Mouse (Mus musculus): ENCODE measurements at regions not wholly inside any gene's neighbourhood (a gene's known extent, or its start where the extent isn't known, plus 50 kb on each side); places are given as distances from the start of the nearest gene placed in this dataset.

- no peaks in the 10 kb centered on the region for H3K36me3 ChIP-seq
- no peak overlapping the region for H3K27ac ChIP-seq
- ATAC-seq (ENCODE audit: insufficient number of reproducible peaks, insufficient read depth, low FRiP score, low TSS enrichment, low read depth): no peak
Measured at GRCm38 (mm10) chr10:3630763-3631223, 90.8 kb downstream of the Iyd start.

GRCm38 (mm10) chr10:3633871-3634496 is 93.9 kb downstream of the Iyd start:
- H3K9ac ChIP-seq (replicated peaks): no peak overlapping the region
- H3K36me3 ChIP-seq: no peaks in the 10 kb centered on the region
- H3K9me3 ChIP-seq: no peaks in the 10 kb centered on the region
- 50% methylated on average over 5 of the region's 5 CpGs for WGBS
- H3K4me1 ChIP-seq (replicated peaks): peaks cover 8% of the 10 kb centered on the region; the same call in 1 of the 2 replicates
- H3K4me3 ChIP-seq (replicated peaks): no peak overlapping the region
- ATAC-seq (ENCODE audit: insufficient number of reproducible peaks, insufficient read depth, low FRiP score, low TSS enrichment, low read depth): peak; percentile 63; the same call in 1 of the 2 replicates
- H3K27me3 ChIP-seq: no peaks in the 10 kb centered on the region
- peak overlapping the region; percentile 56; the same call in 1 of the 2 replicates for H3K27ac ChIP-seq
- no peak overlapping the region for H3K4me2 ChIP-seq

More at GRCm38 (mm10) chr10:3630763-3631223, 90.8 kb downstream of the Iyd start:
- Histone ChIP-seq H3K9me3 (no peaks in the 10 kb centered on the region), H3K4me2 (no peak overlapping the region), H3K4me3 (replicated peaks) (no peak overlapping the region), H3K27me3 (no peaks in the 10 kb centered on the region), H3K9ac (replicated peaks) (no peak overlapping the region), H3K4me1 (replicated peaks) (peaks cover 8% of the 10 kb centered on the region; the same call in 1 of the 2 replicates)
- WGBS: 52% methylated on average over 5 of the region's 5 CpGs

GRCm38 (mm10) chr10:3644111-3644510 is 96.1 kb upstream of the Plekhg1 start:
- Histone ChIP-seq H3K4me2 (no peak overlapping the region), H3K9ac (replicated peaks) (no peak overlapping the region), H3K4me1 (replicated peaks) (no peaks in the 10 kb centered on the region), H3K27me3 (no peaks in the 10 kb centered on the region), H3K4me3 (replicated peaks) (no peak overlapping the region), H3K27ac (no peak overlapping the region), H3K36me3 (no peaks in the 10 kb centered on the region), H3K9me3 (no peaks in the 10 kb centered on the region)
- WGBS: 75% methylated on average over 5 of the region's 5 CpGs
- no peak for ATAC-seq (ENCODE audit: insufficient number of reproducible peaks, insufficient read depth, low FRiP score, low TSS enrichment, low read depth)

- Histone ChIP-seq H3K9me3 (no peaks in the 10 kb centered on the region), H3K27me3 (no peaks in the 10 kb centered on the region), H3K4me1 (replicated peaks) (no peaks in the 10 kb centered on the region), H3K4me2 (no peak overlapping the region), H3K9ac (replicated peaks) (no peak overlapping the region), H3K36me3 (no peaks in the 10 kb centered on the region), H3K27ac (no peak overlapping the region), H3K4me3 (replicated peaks) (no peak overlapping the region)
- ATAC-seq (ENCODE audit: insufficient number of reproducible peaks, insufficient read depth, low FRiP score, low TSS enrichment, low read depth): no peak
- 60% methylated on average over 5 of the region's 5 CpGs for WGBS
Measured at GRCm38 (mm10) chr10:3645030-3645429, 95.1 kb upstream of the Plekhg1 start.

GRCm38 (mm10) chr10:3646151-3646910 is 93.8 kb upstream of the Plekhg1 start:
- ATAC-seq (ENCODE audit: insufficient number of reproducible peaks, insufficient read depth, low FRiP score, low TSS enrichment, low read depth): no peak
- WGBS: 77% methylated on average over 6 of the region's 6 CpGs

GRCm38 (mm10) chr10:3647811-3648731 is 92.1 kb upstream of the Plekhg1 start:
- Histone ChIP-seq H3K36me3 (no peaks in the 10 kb centered on the region), H3K27me3 (no peaks in the 10 kb centered on the region), H3K9ac (replicated peaks) (no peak overlapping the region), H3K4me1 (replicated peaks) (no peaks in the 10 kb centered on the region; the same call in 1 of the 2 replicates), H3K4me2 (no peak overlapping the region), H3K27ac (no peak overlapping the region), H3K9me3 (no peaks in the 10 kb centered on the region), H3K4me3 (replicated peaks) (no peak overlapping the region)
- no peak for ATAC-seq (ENCODE audit: insufficient number of reproducible peaks, insufficient read depth, low FRiP score, low TSS enrichment, low read depth)
- WGBS: 76% methylated on average over 7 of the region's 7 CpGs

More at GRCm38 (mm10) chr10:3646151-3646910, 93.8 kb upstream of the Plekhg1 start:
- Histone ChIP-seq H3K27ac (no peak overlapping the region), H3K9me3 (no peaks in the 10 kb centered on the region), H3K27me3 (no peaks in the 10 kb centered on the region), H3K36me3 (no peaks in the 10 kb centered on the region), H3K4me1 (replicated peaks) (no peaks in the 10 kb centered on the region; the same call in 1 of the 2 replicates), H3K9ac (replicated peaks) (no peak overlapping the region), H3K4me2 (no peak overlapping the region), H3K4me3 (replicated peaks) (no peak overlapping the region)

GRCm38 (mm10) chr10:3649983-3650382 is 90.2 kb upstream of the Plekhg1 start:
- Histone ChIP-seq H3K27ac (no peak overlapping the region), H3K4me3 (replicated peaks) (no peak overlapping the region), H3K9ac (replicated peaks) (no peak overlapping the region), H3K4me1 (replicated peaks) (no peaks in the 10 kb centered on the region; the same call in 1 of the 2 replicates), H3K27me3 (no peaks in the 10 kb centered on the region), H3K36me3 (no peaks in the 10 kb centered on the region), H3K9me3 (no peaks in the 10 kb centered on the region), H3K4me2 (no peak overlapping the region)
- ATAC-seq (ENCODE audit: insufficient number of reproducible peaks, insufficient read depth, low FRiP score, low TSS enrichment, low read depth): no peak
- 40% methylated on average over 1 of the region's 1 CpGs for WGBS

- no peak for ATAC-seq (ENCODE audit: insufficient number of reproducible peaks, insufficient read depth, low FRiP score, low TSS enrichment, low read depth)
- H3K4me3 ChIP-seq (replicated peaks): no peak overlapping the region
- H3K36me3 ChIP-seq: no peaks in the 10 kb centered on the region
- H3K27me3 ChIP-seq: no peaks in the 10 kb centered on the region
- H3K27ac ChIP-seq: no peak overlapping the region
- H3K9me3 ChIP-seq: no peaks in the 10 kb centered on the region
- no peaks in the 10 kb centered on the region; the same call in 1 of the 2 replicates for H3K4me1 ChIP-seq (replicated peaks)
- H3K4me2 ChIP-seq: no peak overlapping the region
- 61% methylated on average over 6 of the region's 6 CpGs for WGBS
- no peak overlapping the region for H3K9ac ChIP-seq (replicated peaks)
Measured at GRCm38 (mm10) chr10:3650561-3650960, 89.6 kb upstream of the Plekhg1 start.

GRCm38 (mm10) chr10:3652522-3652921 is 87.6 kb upstream of the Plekhg1 start:
- WGBS: 88% methylated on average over 3 of the region's 3 CpGs

GRCm38 (mm10) chr10:3656081-3656480 is 84.1 kb upstream of the Plekhg1 start:
- no peak overlapping the region for H3K27ac ChIP-seq
- 84% methylated on average over 3 of the region's 3 CpGs for WGBS
- H3K4me3 ChIP-seq (replicated peaks): no peak overlapping the region
- no peak for ATAC-seq (ENCODE audit: insufficient number of reproducible peaks, insufficient read depth, low FRiP score, low TSS enrichment, low read depth)
- H3K36me3 ChIP-seq: no peaks in the 10 kb centered on the region
- peaks cover 3% of the 10 kb centered on the region; the same call in 1 of the 2 replicates for H3K9me3 ChIP-seq
- H3K9ac ChIP-seq (replicated peaks): no peak overlapping the region
- H3K27me3 ChIP-seq: no peaks in the 10 kb centered on the region
- H3K4me1 ChIP-seq (replicated peaks): no peaks in the 10 kb centered on the region
- H3K4me2 ChIP-seq: no peak overlapping the region

More at GRCm38 (mm10) chr10:3652522-3652921, 87.6 kb upstream of the Plekhg1 start:
- ATAC-seq (ENCODE audit: insufficient number of reproducible peaks, insufficient read depth, low FRiP score, low TSS enrichment, low read depth): no peak
- Histone ChIP-seq H3K36me3 (no peaks in the 10 kb centered on the region), H3K4me1 (replicated peaks) (no peaks in the 10 kb centered on the region; the same call in 1 of the 2 replicates), H3K9me3 (no peaks in the 10 kb centered on the region), H3K4me3 (replicated peaks) (no peak overlapping the region), H3K4me2 (no peak overlapping the region), H3K27ac (no peak overlapping the region), H3K9ac (replicated peaks) (no peak overlapping the region), H3K27me3 (no peaks in the 10 kb centered on the region)
